Mouse (Mus musculus) megakaryocyte progenitor cell, adult 5-6 weeks (primary cell): ENCODE results near the gene Tha1. TPM values are rescaled to one million over a fixed set of nuclear protein-coding genes. Genes with fewer than 3 reads are reported as not detected.
A peak's percentile ranks its signal among the peaks of the same experiment; 100 is the strongest.

Experiments
- ATAC-seq: replicated peaks from 2 replicates; pipeline ENCODE4 v1.8.0; 2016; ENCODE audit warnings: mild to moderate bottlenecking, moderate TSS enrichment, inconsistent platforms; ENCODE audit not compliant: poor library complexity
- total RNA-seq, 2 experiments: library from RNA; stranded (forward) in 1 of 2; stranded (reverse) in 1 of 2; fragments of 157-497, 149-512 nt in 1 of 2; fragments of 200-1000 nt in 1 of 2; gene quantifications; 2 replicates each; pipeline versions ENCODE4 v1.2.3 to v1.2.4; 2015 to 2017

Gene Tha1
- total RNA-seq, 2 experiments from 2014 or later, result 4.1 to 4.6 TPM

GRCm38 (mm10) chr11:117882208-117882607 is 8.9 kb upstream of the Tha1 start:
- ATAC-seq, result no peak

GRCm38 (mm10) chr11:117881787-117882186 is 8.5 kb upstream of the Tha1 start:
- ATAC-seq, result peak; percentile 40

- no peak for ATAC-seq
These were observed 7.7 kb upstream of the Tha1 start for GRCm38 (mm10) chr11:117880977-117881358.

GRCm38 (mm10) chr11:117880336-117880976 is 7.2 kb upstream of the Tha1 start:
- no peak for ATAC-seq

GRCm38 (mm10) chr11:117879676-117880075 is 6.4 kb upstream of the Tha1 start:
- no peak for ATAC-seq

GRCm38 (mm10) chr11:117878892-117879291 is 5.6 kb upstream of the Tha1 start:
- no peak; the same call in 1 of the 2 replicates for ATAC-seq

GRCm38 (mm10) chr11:117877917-117878745 is 4.8 kb upstream of the Tha1 start:
- peak; percentile 66 for ATAC-seq

- ATAC-seq, result no peak
These were observed 2.4 kb upstream of the Tha1 start for GRCm38 (mm10) chr11:117875681-117876080.

- ATAC-seq, result no peak
These were observed 1.1 kb upstream of the Tha1 start for GRCm38 (mm10) chr11:117874419-117874818.

GRCm38 (mm10) chr11:117871911-117872584 is 1.2 kb downstream of the Tha1 start:
- ATAC-seq, result no peak

GRCm38 (mm10) chr11:117871376-117871775 is 1.9 kb downstream of the Tha1 start:
- ATAC-seq, result no peak

- peak; percentile 82 for ATAC-seq
These were observed 2.5 kb downstream of the Tha1 start for GRCm38 (mm10) chr11:117870688-117871365.

GRCm38 (mm10) chr11:117865988-117866387 is 7.3 kb downstream of the Tha1 start:
- ATAC-seq, result no peak

- ATAC-seq, result 0 out of 2 replicates have a peak, but pooled peaks have one; percentile 27
These were observed 8.5 kb downstream of the Tha1 start for GRCm38 (mm10) chr11:117864805-117865204.

GRCm38 (mm10) chr11:117863174-117863856 is 10.0 kb downstream of the Tha1 start:
- no peak for ATAC-seq

- ATAC-seq, result peak; percentile 17
These were observed 12.7 kb downstream of the Tha1 start, which contains the start of gene Tmem235 for GRCm38 (mm10) chr11:117860601-117861000. TSS of gene Tmem235 (plus strand) at chr11:117860752.

- no peak for ATAC-seq
These were observed 14.9 kb downstream of the Tha1 start for GRCm38 (mm10) chr11:117858392-117858791.

GRCm38 (mm10) chr11:117857462-117857861 is 15.8 kb downstream of the Tha1 start:
- ATAC-seq, result no peak

- ATAC-seq, result no peak
These were observed 17.3 kb downstream of the Tha1 start for GRCm38 (mm10) chr11:117855975-117856374.

GRCm38 (mm10) chr11:117855360-117855759 is 17.9 kb downstream of the Tha1 start:
- ATAC-seq, result no peak
